Mouse (Mus musculus): ENCODE measurements around the gene Gm20388. TPM values are rescaled to one million over a fixed set of nuclear protein-coding genes. Genes with fewer than 3 reads are reported as not detected.

Gene Gm20388
- polyA plus RNA-seq, 1 experiment from 2014 or later: 3.6 TPM

- DNase-seq (ENCODE audit: low spot score): peak; percentile 38
- no peaks in the 10 kb centered on the region for H3K9me3 ChIP-seq
- peaks cover 90% of the 10 kb centered on the region for H3K36me3 ChIP-seq (replicated peaks)
- 62% methylated on average over 8 of the region's 8 CpGs for WGBS
- H3K4me3 ChIP-seq: no peak overlapping the region
- no peak overlapping the region for H3K27ac ChIP-seq (replicated peaks)
- no peaks in the 10 kb centered on the region for H3K27me3 ChIP-seq (replicated peaks; ENCODE audit: low read depth, poor library complexity, severe bottlenecking)
- peaks cover 4% of the 10 kb centered on the region; the same call in 1 of the 2 replicates for H3K4me1 ChIP-seq
Measured at GRCm38 (mm10) chr8:121977819-121978590, 2067.4 kb downstream of the Gm20388 start.

- H3K4me1 ChIP-seq: peaks cover 4% of the 10 kb centered on the region; the same call in 1 of the 2 replicates
- no peak overlapping the region for H3K4me3 ChIP-seq
- DNase-seq (ENCODE audit: low spot score): no peak
- 94% methylated on average over 13 of the region's 13 CpGs for WGBS
- peaks cover 95% of the 10 kb centered on the region for H3K36me3 ChIP-seq (replicated peaks)
- no peaks in the 10 kb centered on the region for H3K27me3 ChIP-seq (replicated peaks; ENCODE audit: low read depth, poor library complexity, severe bottlenecking)
- H3K9me3 ChIP-seq: no peaks in the 10 kb centered on the region
- H3K27ac ChIP-seq (replicated peaks): no peak overlapping the region
Measured at GRCm38 (mm10) chr8:121978670-121979069, 2068.0 kb downstream of the Gm20388 start.

GRCm38 (mm10) chr8:121980792-121981519 lies 2070.3 kb downstream of the Gm20388 start:
- Histone ChIP-seq H3K4me1 (peaks cover 4% of the 10 kb centered on the region; the same call in 1 of the 2 replicates), H3K9me3 (no peaks in the 10 kb centered on the region), H3K36me3 (replicated peaks) (peaks cover 95% of the 10 kb centered on the region), H3K27ac (replicated peaks) (no peak overlapping the region), H3K4me3 (no peak overlapping the region), H3K27me3 (replicated peaks; ENCODE audit: low read depth, poor library complexity, severe bottlenecking) (no peaks in the 10 kb centered on the region)
- WGBS: 93% methylated on average over 11 of the region's 11 CpGs
- no peak for DNase-seq (ENCODE audit: low spot score)

- WGBS: 94% methylated on average over 7 of the region's 7 CpGs
- no peak overlapping the region for H3K27ac ChIP-seq (replicated peaks)
- no peaks in the 10 kb centered on the region for H3K27me3 ChIP-seq (replicated peaks; ENCODE audit: low read depth, poor library complexity, severe bottlenecking)
- peaks cover 95% of the 10 kb centered on the region for H3K36me3 ChIP-seq (replicated peaks)
- no peak for DNase-seq (ENCODE audit: low spot score)
- no peaks in the 10 kb centered on the region for H3K9me3 ChIP-seq
- H3K4me3 ChIP-seq: no peak overlapping the region
- H3K4me1 ChIP-seq: peaks cover 4% of the 10 kb centered on the region; the same call in 1 of the 2 replicates
Measured at GRCm38 (mm10) chr8:121981520-121981895, 2070.9 kb downstream of the Gm20388 start.

- peaks cover 100% of the 10 kb centered on the region for H3K36me3 ChIP-seq (replicated peaks)
- no peaks in the 10 kb centered on the region for H3K9me3 ChIP-seq
- no peaks in the 10 kb centered on the region for H3K4me1 ChIP-seq
- no peak for DNase-seq (ENCODE audit: low spot score)
- no peaks in the 10 kb centered on the region for H3K27me3 ChIP-seq (replicated peaks; ENCODE audit: low read depth, poor library complexity, severe bottlenecking)
- no peak overlapping the region for H3K27ac ChIP-seq (replicated peaks)
- H3K4me3 ChIP-seq: no peak overlapping the region
- 94% methylated on average over 3 of the region's 3 CpGs for WGBS
Measured at GRCm38 (mm10) chr8:121985673-121986072, 2075.0 kb downstream of the Gm20388 start.

GRCm38 (mm10) chr8:121987892-121988291 lies 2077.3 kb downstream of the Gm20388 start:
- peaks cover 100% of the 10 kb centered on the region for H3K36me3 ChIP-seq (replicated peaks)
- no peak for DNase-seq (ENCODE audit: low spot score)
- H3K27ac ChIP-seq (replicated peaks): no peak overlapping the region
- no peaks in the 10 kb centered on the region for H3K27me3 ChIP-seq (replicated peaks; ENCODE audit: low read depth, poor library complexity, severe bottlenecking)
- no peak overlapping the region for H3K4me3 ChIP-seq
- WGBS: 92% methylated on average over 5 of the region's 5 CpGs
- no peaks in the 10 kb centered on the region for H3K4me1 ChIP-seq
- no peaks in the 10 kb centered on the region for H3K9me3 ChIP-seq

GRCm38 (mm10) chr8:121990506-121991255 lies 2080.0 kb downstream of the Gm20388 start:
- H3K36me3 ChIP-seq (replicated peaks): peaks cover 97% of the 10 kb centered on the region
- H3K27me3 ChIP-seq (replicated peaks; ENCODE audit: low read depth, poor library complexity, severe bottlenecking): no peaks in the 10 kb centered on the region
- WGBS: 89% methylated on average over 9 of the region's 9 CpGs
- H3K9me3 ChIP-seq: no peaks in the 10 kb centered on the region
- H3K27ac ChIP-seq (replicated peaks): no peak overlapping the region
- no peak overlapping the region for H3K4me3 ChIP-seq
- no peak for DNase-seq (ENCODE audit: low spot score)
- H3K4me1 ChIP-seq: no peaks in the 10 kb centered on the region

- peaks cover 97% of the 10 kb centered on the region for H3K36me3 ChIP-seq (replicated peaks)
Measured at GRCm38 (mm10) chr8:121991611-121992010, 2081.0 kb downstream of the Gm20388 start.

GRCm38 (mm10) chr8:121992911-121993310 lies 2082.3 kb downstream of the Gm20388 start:
- Histone ChIP-seq H3K4me1 (no peaks in the 10 kb centered on the region), H3K36me3 (replicated peaks) (peaks cover 97% of the 10 kb centered on the region), H3K4me3 (no peak overlapping the region), H3K27ac (replicated peaks) (no peak overlapping the region), H3K27me3 (replicated peaks; ENCODE audit: low read depth, poor library complexity, severe bottlenecking) (no peaks in the 10 kb centered on the region), H3K9me3 (no peaks in the 10 kb centered on the region)
- WGBS: 91% methylated on average over 4 of the region's 4 CpGs
- no peak for DNase-seq (ENCODE audit: low spot score)

More at GRCm38 (mm10) chr8:121991611-121992010, 2081.0 kb downstream of the Gm20388 start:
- no peak overlapping the region for H3K4me3 ChIP-seq
- no peaks in the 10 kb centered on the region for H3K4me1 ChIP-seq
- H3K9me3 ChIP-seq: no peaks in the 10 kb centered on the region
- 90% methylated on average over 7 of the region's 7 CpGs for WGBS
- H3K27ac ChIP-seq (replicated peaks): no peak overlapping the region
- H3K27me3 ChIP-seq (replicated peaks; ENCODE audit: low read depth, poor library complexity, severe bottlenecking): no peaks in the 10 kb centered on the region
- no peak for DNase-seq (ENCODE audit: low spot score)

- no peaks in the 10 kb centered on the region for H3K27me3 ChIP-seq (replicated peaks; ENCODE audit: low read depth, poor library complexity, severe bottlenecking)
- no peak overlapping the region for H3K27ac ChIP-seq (replicated peaks)
- no peaks in the 10 kb centered on the region for H3K4me1 ChIP-seq
- H3K9me3 ChIP-seq: no peaks in the 10 kb centered on the region
- DNase-seq (ENCODE audit: low spot score): no peak
- 89% methylated on average over 4 of the region's 4 CpGs for WGBS
- H3K36me3 ChIP-seq (replicated peaks): peaks cover 97% of the 10 kb centered on the region
- H3K4me3 ChIP-seq: no peak overlapping the region
Measured at GRCm38 (mm10) chr8:121995112-121995511, 2084.5 kb downstream of the Gm20388 start.

GRCm38 (mm10) chr8:121995895-121996294 lies 2085.3 kb downstream of the Gm20388 start:
- 87% methylated on average over 3 of the region's 3 CpGs for WGBS

GRCm38 (mm10) chr8:121998631-121999030 lies 2088.0 kb downstream of the Gm20388 start:
- peaks cover 97% of the 10 kb centered on the region for H3K36me3 ChIP-seq (replicated peaks)
- no peaks in the 10 kb centered on the region for H3K27me3 ChIP-seq (replicated peaks; ENCODE audit: low read depth, poor library complexity, severe bottlenecking)
- 89% methylated on average over 4 of the region's 4 CpGs for WGBS
- DNase-seq (ENCODE audit: low spot score): no peak
- H3K4me3 ChIP-seq: no peak overlapping the region
- no peaks in the 10 kb centered on the region for H3K4me1 ChIP-seq
- H3K9me3 ChIP-seq: no peaks in the 10 kb centered on the region
- no peak overlapping the region for H3K27ac ChIP-seq (replicated peaks)

More at GRCm38 (mm10) chr8:121995895-121996294, 2085.3 kb downstream of the Gm20388 start:
- Histone ChIP-seq H3K27me3 (replicated peaks; ENCODE audit: low read depth, poor library complexity, severe bottlenecking) (no peaks in the 10 kb centered on the region), H3K27ac (replicated peaks) (no peak overlapping the region), H3K4me3 (no peak overlapping the region), H3K36me3 (replicated peaks) (peaks cover 97% of the 10 kb centered on the region), H3K9me3 (no peaks in the 10 kb centered on the region), H3K4me1 (no peaks in the 10 kb centered on the region)
- no peak for DNase-seq (ENCODE audit: low spot score)

Measured in embryonic facial prominence, embryonic 10.5 days (tissue).